Mouse (Mus musculus) C2C12 (cell line): Measurements from ENCODE around the gene Fuk.

Experiments used
- CEBPB ChIP-seq: IDR thresholded peaks from one replicate; pipeline ENCODE4 v1.6.1; 2011; ENCODE audit warnings: low read depth, mild to moderate bottlenecking, control low read depth, moderate library complexity
- CTCF ChIP-seq: IDR thresholded peaks from one replicate; pipeline ENCODE4 v1.5.1; 2011; ENCODE audit not compliant: control insufficient read depth, insufficient read depth, insufficient read length
- MAX ChIP-seq: IDR thresholded peaks from one replicate; pipeline ENCODE4 v1.6.1; 2011; ENCODE audit warnings: mild to moderate bottlenecking, control low read depth
- MYOD1 ChIP-seq: IDR thresholded peaks from one replicate; pipeline ENCODE4 v1.6.1; 2011; ENCODE audit warnings: low read depth; ENCODE audit not compliant: control insufficient read depth, insufficient read length
- USF1 ChIP-seq: IDR thresholded peaks from one replicate; pipeline ENCODE4 v1.6.1; 2011; ENCODE audit warnings: low read depth, mild to moderate bottlenecking, control low read depth, moderate library complexity

DNA sequence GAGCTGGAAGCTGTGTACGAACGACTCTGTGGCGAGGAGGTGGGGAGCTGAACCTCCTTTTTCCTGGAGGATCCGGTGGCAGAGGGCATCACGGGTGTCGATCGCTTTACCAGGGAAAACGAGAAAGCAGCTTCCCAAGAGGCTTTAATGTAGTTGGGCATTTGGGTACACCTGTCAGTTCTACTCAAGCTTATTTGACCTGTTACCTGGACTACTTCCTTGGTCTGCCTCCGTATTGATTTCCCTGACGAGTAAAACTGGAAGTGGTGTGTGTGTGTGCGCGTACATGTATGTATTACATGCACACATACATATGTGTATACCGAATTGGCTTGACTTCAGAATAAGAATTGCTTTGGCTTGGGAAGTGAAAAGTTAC, 55.1 kb downstream of the Fuk start:
- TF ChIP-seq CTCF (no peak), MAX (no peak), USF1 (no peak), CEBPB (no peak), MYOD1 (no peak)
